Mouse (Mus musculus) urinary bladder, postnatal 25 days (tissue): Measurements from ENCODE around the gene Rcc1.

Experiments
- DNase-seq: peaks from one replicate; pipeline ENCODE4 v3.0.0; 2022; ENCODE audit warnings: low spot score

Gene Rcc1

GRCm38 (mm10) chr4:132353481-132353885 lies at the start of gene Rcc1:
Rcc1 (minus strand) TSS chr4:132353605.
- DNase-seq, result peak; percentile 89

DNA sequence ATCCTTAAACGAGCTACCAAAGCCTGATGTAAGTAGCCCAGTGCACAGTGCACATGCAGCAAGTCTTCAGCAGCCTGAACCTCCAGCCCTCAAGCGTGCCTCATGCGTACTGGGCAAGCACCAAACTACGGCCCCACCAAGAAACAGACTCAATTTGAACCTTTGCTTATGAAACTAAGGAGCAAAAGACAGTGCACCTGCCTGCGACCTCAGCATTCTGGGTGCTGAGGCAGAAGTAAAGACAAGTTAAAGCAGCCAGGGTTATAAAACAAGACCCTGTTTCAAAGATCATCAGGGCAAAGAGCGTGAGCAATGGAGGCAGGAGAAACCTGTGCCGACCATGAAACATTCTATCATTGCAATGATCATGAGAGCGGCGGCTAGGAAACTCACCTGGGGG lies 47.6 kb upstream of the Rcc1 start:
- no peak for DNase-seq

DNA sequence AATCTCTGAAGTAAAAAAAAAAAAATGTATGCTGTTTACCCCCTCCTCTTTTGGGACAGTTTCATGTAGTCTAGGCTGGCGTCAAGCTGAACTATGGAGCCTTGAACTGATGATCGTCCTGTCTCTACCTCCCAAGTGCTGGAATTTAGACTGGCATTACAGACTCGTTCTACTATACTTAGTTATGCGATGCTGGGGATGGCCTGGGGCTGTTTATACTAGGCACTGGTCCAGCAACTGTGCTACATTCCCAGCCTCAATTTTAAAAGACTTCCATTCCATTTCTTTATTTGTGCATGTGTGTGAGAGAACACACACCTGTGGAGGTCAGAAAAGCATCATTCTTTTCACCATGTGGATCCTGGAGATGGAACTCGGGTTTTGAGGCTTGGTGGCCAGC lies 45.5 kb upstream of the Rcc1 start:
- DNase-seq, result no peak

DNA sequence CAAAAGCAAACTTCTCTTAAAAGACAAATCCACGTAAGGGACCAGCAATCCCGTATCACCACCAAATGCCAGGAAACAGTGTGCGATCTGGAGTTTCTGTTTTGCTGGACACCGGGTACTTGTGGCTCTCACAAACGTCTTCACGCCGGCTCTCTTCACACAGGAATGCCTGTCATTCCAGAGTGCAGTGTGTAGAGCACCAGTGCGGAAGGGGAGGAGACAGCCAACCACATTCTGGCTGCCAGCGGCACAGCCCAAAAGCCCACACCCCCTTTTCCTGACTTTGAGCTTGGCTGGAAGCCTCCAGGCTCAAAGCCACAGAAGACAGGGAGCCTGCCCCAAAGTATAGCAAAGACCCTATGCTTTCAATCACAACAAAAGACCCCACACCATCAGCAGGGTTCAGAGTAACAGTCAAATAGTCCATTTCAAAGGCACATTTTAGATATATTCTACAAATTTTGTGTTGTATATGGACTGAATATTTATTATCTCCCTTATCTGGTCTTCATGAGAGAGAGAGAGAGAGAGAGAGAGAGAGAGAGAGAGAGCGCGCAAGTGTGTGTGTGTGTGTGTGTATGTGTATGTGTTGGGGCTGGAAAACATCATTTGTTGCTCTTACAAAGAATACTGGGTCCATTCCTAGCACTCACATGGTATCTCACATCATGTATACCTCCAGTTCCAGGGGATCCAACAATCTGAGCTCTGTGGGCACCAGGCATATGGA lies 44.8 kb upstream of the Rcc1 start:
- DNase-seq, result peak; percentile 51

GRCm38 (mm10) chr4:132397120-132397519 lies 43.7 kb upstream of the Rcc1 start:
- DNase-seq, result no peak

- DNase-seq, result no peak
Measured at GRCm38 (mm10) chr4:132396251-132396650, 42.8 kb upstream of the Rcc1 start.

GRCm38 (mm10) chr4:132391063-132391740 lies 37.8 kb upstream of the Rcc1 start:
- no peak for DNase-seq

- DNase-seq, result no peak
Measured at GRCm38 (mm10) chr4:132389302-132389701, 35.9 kb upstream of the Rcc1 start.

GRCm38 (mm10) chr4:132387617-132388016 lies 34.2 kb upstream of the Rcc1 start:
- no peak for DNase-seq

DNA sequence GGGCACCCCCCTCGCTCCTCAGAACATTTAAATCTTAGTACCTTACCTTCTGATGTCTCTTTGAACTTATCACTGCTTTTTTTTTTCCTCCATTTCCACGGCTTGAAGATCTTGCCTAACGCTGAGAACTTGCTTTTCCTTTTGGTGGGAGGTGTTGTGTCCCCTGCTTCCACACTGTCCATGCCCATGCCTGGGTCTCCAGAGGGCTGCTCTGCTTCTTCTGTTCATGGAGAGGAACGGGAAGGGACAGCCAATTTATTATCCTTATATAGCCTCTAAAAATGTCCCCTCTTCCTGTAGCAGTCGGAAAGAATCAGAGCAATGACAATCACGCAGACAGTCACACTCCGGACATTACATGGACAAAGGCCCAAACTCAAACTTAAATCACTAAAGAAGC lies 33.4 kb upstream of the Rcc1 start:
- DNase-seq, result no peak

GRCm38 (mm10) chr4:132385771-132386410 lies 32.5 kb upstream of the Rcc1 start:
- no peak for DNase-seq

DNA sequence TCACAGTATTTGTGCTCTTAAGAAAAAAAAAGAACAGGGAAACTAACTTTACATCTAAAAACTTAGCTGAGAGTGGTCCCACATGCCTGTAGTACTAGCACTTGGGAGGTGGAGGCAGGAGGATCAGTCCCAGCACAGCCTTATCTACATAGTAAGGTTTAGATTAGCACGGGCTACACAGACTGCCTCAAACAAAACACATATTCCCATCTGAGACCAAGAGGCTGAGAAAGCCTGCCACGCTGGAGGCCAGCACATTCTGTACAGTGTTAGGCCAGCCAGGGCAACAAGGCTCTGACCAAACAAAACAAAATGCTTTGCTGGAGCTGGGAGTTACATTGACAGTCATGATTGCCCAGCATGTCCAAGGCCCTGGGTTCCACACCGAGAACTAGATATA lies 30.1 kb upstream of the Rcc1 start:
- no peak for DNase-seq

GRCm38 (mm10) chr4:132382296-132382695 lies 28.9 kb upstream of the Rcc1 start:
- no peak for DNase-seq

DNA sequence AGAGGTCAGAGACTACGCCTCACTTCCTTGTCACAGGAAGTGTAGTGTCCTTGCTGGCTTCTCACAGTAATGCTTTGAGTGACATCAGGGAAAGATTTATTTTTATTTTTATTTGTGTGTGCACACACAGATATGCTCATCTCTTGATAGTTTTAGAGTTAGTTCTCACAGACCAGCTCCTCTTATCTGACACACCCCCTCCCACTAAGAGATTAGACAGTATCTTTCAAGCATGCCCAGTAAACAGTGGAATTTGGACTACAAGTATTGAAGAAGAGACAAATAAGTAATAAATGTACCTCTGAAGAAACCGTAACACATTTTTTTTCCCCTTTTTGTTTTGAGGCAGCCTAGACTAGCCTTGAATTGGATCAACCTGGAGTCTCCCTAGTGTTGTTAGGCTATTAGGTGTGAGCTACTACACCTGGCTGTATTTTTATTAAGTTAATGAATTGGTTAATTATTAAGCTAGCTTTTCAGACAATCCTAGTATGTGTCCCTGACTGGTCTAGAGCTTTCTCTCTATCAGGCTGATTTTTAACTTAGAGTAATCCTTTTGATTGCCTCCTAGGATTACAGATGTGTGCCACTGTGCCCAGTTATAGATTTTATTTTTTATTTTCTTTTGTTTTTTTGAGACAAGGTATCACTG lies 27.7 kb upstream of the Rcc1 start:
- no peak for DNase-seq

- no peak for DNase-seq
Measured at GRCm38 (mm10) chr4:132373820-132374219, 20.4 kb upstream of the Rcc1 start.

- no peak for DNase-seq
Measured at GRCm38 (mm10) chr4:132369953-132370750, 16.7 kb upstream of the Rcc1 start.

GRCm38 (mm10) chr4:132367480-132368201 lies 14.2 kb upstream of the Rcc1 start:
- no peak for DNase-seq

DNA sequence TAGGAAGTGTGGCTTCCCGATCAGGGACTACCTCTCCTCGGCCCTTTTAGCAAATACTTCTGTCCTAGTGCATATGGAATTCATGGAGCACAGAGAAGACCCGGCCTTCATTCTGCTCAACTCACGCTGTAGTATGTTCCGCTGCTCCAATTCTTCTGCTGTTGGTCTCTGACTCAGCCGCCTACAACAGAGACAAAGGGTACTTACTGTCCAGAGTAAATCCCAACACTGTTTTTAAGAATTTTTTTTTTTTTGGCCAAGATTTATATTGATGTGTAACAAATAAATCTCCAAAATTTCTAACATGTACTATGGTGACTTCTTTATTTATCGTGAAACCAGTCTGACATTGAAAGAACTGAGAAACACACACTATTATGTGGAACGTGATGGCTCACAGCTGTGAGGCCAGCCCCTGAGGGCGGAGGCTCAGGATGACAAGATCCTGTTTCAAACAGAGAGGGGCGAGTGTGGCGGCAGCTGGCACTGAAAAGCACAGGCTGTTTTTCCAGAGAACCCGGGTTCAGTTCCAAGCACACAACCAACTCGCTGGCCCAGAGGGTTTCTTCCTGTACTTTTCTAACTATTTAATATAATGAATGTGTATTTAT lies 12.2 kb upstream of the Rcc1 start:
- no peak for DNase-seq

GRCm38 (mm10) chr4:132363487-132363886 lies 10.1 kb upstream of the Rcc1 start:
- DNase-seq, result no peak

GRCm38 (mm10) chr4:132359510-132359909 lies 6.1 kb upstream of the Rcc1 start:
- no peak for DNase-seq

GRCm38 (mm10) chr4:132356170-132356569 lies 2.8 kb upstream of the Rcc1 start:
- no peak for DNase-seq
